Mouse (Mus musculus) embryo, embryonic 9.5 days (tissue): ENCODE measurements around the gene Fxyd3.

Source experiments
- DNase-seq: peaks from one replicate; pipeline ENCODE4 v3.0.0-alpha.2; 2017; ENCODE audit errors: extremely low spot score

Fxyd3 gene

DNA sequence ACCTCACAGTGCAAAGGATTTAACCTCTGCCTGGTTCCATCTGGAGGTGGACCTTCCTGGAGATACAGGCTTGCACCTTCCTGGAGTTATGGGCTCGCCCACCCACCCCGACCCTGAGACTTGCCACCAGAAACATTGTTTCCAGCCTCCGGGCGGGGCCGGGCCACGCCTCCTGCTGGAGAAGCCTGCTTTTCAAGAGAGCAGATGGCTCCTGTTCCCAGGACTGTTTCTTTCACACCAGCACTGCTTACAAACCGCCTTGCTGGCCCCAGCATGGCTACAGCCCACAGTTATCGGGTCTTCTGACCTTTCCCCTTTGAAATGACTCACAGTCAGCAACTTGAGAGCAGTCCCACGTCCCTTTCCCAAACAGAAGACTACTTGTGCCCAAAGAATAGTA lies 4.2 kb downstream of the Fxyd3 start:
- no peak for DNase-seq

DNA sequence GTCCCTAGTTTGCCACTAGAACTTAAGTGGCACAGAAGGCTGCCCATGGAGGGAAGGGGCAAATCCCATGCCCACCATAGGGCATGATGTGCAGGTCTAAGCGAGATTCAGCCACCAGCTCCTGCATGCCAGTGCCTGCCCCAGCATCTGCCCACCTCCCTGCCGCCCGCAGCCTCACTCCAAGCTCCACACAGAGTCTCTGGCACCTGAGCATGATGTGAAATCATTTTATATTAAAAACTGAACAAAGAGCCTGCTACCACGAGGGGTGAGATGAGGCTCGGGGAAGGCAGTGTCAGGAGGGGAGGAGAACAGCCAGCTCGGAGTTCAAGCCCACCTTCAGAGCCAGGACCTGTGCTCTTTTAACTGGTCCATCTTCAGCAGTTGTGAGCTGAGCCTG lies 6.2 kb downstream of the Fxyd3 start:
- no peak for DNase-seq

DNA sequence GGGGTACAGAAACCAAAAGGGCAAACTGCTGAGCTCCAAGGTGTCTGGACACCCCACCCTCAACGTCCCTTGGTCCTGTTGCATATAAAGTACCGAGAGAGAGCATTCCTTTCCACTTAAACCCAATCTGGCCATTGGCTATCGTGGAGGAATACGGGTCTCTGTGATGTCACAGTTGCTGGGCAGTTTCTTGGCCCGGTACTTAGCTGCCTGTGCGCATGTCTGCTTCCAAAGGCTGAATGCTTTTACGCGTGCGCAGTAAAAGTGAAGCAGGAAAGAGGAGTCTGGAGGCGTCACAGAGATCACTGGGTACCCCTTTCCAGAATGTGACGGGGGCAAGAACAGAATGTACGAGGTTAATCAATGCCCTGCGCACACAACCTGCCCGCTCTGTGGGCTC lies 7.0 kb downstream of the Fxyd3 start:
- no peak for DNase-seq

DNA sequence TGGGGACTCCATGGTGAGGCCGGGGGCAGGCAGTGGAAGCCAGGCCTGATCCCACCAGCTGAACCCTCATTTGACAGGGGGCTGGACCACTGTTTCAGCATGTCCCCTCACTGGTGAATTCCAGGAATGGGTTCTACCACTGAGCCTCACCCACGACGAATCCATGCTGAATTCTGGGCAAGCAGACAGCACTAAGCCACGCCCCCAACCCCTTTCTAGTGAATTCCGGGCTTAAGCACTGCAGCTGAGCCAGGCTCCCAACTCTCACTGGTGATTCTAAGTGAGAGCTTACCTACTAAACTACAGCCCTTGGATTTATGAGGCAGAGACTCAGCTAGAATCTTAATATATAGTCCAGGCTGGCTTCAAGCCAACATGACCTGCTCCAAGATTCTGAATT lies 8.7 kb downstream of the Fxyd3 start:
- DNase-seq, result no peak

DNA sequence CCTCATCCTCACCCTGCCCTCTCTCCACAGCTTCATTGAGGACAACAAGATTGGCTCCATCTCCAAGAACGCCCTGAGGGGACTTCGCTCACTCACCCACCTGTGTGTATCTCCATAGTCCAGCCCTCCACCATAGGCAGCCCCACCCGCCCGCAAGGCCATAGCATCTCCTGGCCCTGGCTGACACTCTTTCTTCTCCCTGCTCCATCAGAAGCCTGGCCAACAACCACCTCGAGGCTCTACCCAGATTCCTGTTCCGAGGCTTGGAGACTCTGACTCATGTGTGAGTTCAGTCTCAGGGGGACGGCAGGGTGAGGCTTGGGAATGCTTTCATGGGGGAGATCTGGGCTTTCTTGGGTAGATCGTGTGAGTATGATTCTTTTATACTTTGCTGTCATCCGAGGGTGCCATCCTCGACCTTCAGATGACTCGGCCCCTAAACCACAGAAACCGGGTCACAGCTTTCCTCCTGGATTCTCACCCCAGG lies 13.4 kb downstream of the Fxyd3 start:
- no peak for DNase-seq

DNA sequence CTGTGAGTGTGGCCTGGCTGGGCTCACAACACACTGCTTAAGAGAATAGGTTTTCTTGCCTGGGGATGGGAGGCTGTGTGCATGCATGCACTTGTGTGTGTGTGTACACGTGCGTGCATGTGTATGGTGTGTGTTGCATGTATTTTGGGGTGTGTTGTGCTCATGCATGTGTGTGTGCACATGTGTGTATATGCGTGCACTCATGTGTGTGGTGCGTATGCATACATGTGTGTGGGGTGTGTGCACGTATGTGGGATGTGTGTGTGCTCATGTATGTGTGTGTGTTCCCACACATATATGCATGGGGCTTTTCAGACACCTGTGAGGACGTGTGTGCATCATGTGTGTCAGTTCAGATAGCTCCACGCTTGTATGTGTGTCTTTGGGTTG lies 15.9 kb downstream of the Fxyd3 start:
- no peak for DNase-seq

DNA sequence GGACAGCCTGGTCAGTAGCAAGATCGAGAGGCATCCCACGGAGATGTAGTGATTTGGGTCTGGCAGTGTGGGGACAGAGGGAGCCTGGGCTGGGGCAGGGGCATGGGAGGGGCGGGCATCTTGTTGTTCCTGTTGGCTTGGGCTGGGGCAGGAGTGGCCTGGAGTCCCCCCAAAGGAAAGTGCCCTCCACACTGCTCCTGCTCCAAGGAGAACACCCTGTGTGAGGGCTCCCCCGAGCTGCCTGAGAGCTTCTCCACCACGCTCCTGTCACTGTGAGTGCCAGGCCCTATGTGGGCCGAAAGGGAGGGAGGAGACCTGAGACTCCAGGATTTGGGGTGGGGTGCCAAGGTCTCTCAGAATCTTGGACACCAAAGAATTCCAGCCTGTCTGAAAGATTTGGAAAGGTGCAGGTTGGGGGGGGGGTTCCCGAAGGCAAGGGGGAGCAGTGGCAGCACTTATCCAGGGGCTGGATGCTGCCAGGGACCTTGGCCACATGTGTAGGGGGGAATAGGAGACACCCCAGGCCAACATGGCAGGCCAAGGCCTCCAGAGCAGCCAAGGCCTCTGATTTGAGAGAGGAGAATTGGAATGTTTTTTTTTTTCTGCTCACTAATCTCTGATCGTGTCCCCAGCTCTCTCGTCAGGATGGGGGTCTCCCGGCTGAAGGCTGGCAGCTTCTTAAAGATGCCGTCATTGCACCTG lies 16.4 kb downstream of the Fxyd3 start:
- no peak for DNase-seq

DNA sequence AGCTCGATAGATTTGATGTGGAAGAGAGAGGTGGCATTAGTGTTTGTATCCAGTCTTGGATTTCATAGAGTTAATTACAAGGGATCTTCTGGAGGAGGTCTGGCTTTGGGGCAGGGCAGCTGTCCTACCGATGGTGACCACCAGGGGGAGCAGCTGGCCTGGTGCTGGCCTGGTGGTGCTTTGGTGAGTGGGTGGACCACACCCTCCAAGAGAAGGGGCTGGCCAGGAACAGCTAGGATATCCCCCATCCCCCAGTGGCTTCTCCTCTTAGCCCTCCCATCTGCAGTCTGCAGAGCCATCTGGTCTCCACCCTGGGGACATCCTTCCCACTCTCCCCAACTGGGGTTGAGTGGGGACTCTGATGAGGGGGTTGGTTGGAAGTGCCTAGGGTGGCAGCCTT lies 17.4 kb downstream of the Fxyd3 start, which contains the start of gene Lgi4:
TSS of gene Lgi4 (plus strand) at position 235 of the 400 bp plus-strand sequence.
- peak; percentile 89 for DNase-seq

DNA sequence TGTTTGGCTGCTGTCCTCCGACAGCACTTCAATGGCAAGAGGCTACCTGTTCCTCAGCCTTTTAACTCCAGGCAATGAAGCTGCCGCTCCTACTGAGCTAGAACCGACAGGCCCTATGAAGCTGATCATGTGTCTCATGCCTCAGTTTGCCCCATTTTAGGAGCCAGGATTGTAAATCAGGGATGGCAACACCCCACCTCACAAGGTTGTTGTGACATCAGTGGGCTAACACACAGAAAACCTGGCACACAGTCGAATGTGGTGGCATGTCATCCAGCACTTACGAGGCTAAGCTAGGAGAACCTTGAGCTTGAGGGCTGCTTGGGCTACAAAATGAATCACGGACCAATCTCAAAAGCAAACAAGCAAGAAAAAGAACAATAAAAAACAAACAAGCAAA lies 18.3 kb downstream of the Fxyd3 start:
- no peak for DNase-seq

DNA sequence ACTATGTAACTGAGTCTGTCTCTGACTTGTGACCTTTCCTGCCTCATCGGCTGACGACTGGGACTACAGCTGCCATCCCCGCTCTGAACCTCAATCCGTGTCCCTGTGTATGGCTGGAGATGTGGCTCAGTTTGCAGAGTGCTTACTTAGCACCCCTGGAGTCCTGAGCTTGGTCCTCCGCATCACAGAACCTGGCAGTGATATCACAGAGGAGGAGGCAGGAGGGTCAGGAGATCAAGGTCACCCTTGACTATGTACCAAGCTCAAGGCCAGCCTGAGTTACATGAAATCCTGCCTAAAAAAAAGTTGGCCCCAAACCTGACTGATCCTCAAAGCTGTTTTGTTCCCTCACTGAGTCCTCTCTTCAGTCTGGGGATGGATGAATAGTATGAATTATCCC lies 18.8 kb downstream of the Fxyd3 start:
- no peak for DNase-seq

DNA sequence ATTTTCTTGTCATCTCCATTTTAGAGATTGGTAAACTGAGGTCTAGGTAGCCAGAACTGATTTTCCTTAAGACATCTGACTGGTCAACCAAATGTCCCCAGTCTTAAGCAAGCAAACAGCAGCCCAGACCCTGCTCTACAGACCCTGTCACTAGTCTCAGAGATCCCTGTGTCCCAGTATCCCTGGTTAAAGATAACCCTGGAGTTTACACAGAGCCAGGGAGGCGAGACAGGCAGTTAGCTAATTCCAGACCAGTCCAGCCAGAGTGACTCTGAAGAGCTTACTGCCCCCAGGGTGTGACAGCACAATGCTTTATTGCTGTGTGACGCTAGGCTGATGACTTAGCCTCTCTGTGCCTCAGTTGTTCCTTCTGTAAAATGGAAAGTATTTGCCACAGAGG lies 19.4 kb downstream of the Fxyd3 start, which contains the start of gene Fxyd1:
TSS of gene Fxyd1 (minus strand) at position 129 of the 400 bp plus-strand sequence.
- no peak for DNase-seq

DNA sequence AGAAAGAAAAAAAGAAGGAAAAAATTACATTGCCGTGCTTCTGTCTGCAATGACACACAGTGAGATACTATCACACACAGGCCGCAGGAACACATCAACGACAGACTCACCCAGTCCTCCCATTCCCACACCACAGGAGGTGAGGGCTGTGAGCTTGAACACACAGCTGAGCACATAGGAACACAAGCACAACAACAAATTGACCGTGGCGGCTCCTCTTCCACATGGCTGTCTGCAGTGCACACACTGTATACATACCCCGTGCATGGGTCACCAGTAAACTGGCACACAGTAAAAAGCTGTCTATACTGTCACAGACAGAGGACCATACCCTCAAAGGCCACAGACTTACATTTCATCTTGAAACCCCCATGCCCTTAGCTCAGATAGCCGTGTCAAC lies 20.1 kb downstream of the Fxyd3 start:
- no peak for DNase-seq

DNA sequence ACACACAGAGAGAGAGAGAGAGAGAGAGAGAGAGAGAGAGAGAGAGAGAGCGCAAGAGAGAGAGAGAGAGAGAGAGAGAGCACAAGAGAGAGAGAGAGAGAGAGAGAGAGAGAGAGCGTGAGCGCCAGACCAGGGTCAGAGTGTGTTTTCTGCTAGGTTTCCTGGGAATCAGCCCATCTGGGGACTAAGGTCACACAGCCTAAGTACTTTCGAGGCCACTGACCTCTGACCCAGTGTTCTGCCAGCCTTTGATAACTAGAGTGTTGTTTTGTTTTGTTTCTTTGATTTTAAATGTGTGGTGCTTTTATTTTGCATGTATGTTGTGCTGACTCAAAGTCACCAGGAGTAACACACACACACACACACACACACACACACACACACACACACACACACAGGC lies 20.6 kb downstream of the Fxyd3 start:
- DNase-seq, result no peak

DNA sequence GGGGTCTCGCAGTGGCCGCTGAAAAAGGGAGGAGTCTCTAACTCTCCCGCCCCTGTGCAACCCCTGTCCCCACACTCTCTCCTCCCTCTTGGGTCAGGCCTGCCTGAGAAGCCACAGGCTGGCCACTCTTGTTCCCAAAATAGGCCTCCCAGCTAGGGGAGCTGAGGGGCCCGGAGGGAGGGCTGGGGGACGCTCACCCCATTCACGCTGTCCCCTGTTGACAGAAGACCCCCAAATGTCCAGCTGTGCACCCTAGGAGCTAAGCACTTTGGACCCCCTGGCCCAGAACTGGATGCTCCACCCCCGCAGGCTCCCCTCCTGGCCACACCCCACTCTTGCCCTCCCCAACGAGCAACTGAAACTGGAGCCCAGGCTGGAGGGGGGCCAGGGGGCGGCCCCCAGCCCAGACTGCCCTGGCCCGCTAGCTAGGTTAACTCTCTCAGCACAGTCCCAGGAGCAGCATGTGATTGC lies 21.1 kb downstream of the Fxyd3 start:
- DNase-seq, result peak; percentile 47

DNA sequence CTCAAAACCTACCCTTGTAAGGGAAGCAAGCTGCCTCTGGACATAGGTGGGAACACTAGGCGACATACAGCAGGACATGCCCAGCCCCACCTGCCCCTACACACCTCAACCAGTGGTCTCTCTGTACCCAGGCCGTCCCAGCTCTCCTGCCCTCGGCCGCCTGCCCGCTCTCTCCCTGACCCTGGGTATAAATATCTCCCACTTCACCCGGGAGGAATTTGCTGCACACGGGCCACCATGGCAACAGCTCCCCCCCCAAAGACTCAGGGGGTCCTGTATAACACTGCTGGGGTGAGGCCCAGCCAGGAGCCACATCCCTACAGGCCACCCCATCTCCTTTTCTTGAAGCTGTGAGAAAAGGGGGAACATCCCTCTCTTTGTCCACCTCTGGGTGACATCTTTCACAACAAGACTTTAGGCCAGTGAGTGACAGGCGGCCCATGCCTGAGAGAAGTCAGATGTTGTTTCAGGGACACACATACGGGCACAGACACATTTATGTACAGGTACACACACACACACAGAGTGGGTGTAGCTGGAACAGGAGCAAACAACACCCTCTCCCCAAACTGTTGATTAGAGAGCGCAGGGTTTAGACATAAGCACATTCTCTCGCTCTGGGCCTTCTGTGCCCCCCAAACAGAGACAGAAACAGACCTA lies 21.7 kb downstream of the Fxyd3 start:
- DNase-seq, result no peak

DNA sequence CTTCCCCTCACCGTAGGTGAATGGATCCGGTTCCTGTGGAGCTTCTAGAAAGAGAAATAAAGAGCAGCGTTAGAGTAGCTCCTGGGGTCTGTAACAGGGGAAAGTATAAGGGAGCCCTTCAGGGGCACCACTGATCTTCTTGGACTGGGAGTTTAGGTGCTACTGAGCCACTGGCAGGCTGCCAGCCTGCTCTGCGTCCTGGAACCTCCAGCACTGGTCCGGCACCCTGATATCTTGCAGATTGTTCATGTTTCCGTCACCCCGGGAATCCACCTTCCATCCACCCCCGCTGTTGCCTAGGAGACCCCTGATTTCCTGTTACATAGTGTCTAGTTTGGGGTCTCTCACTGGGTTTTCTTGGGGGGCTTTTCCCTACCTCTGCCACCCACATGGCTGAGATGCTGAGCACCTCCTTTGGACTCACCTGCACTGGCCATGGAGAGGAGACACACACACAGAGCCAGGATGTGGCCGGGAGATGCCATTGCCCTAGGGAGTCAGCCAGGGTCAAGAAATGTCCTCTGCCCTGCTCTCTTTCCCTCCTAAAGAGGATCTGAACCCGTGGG lies 22.5 kb downstream of the Fxyd3 start:
- DNase-seq, result no peak

DNA sequence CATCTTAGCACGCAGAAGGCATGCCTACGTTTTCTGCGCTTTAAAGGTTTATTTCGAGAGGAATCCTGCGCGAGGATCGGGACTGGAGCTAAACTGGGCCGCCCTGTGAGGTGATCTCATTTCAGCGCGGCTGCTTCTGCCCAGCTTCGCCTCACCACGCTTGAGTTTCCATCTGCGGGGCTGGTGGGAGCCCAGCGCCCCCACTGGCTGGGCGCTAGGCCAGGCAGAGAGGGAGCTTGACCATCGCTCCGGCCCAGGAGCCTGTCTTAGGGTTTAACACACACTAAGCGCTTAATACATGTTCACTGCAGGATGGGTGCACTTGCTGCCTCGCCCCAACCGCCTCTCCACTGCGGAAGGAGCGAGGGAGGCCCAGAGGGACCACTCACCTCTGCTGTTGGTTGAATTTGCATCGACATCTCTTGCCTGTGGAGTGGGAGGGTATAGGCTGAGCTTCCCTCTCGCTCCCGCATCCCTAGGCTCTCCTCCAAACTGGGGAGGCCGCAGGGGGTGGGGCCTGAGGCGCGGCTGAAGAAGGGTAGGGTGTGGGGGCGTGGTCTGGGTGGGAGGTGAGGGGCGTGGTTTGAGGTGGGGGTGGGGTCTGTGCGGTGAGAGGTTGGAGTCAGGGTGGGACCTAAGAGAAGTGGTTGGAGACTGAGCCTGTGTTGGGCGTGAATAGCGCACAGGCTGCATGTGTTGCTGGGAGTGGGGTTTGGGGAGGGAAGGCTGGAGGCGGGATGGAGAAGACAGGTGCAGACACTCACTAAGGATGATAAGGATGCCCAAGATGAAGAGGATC lies 23.7 kb downstream of the Fxyd3 start:
- DNase-seq, result peak; percentile 58

DNA sequence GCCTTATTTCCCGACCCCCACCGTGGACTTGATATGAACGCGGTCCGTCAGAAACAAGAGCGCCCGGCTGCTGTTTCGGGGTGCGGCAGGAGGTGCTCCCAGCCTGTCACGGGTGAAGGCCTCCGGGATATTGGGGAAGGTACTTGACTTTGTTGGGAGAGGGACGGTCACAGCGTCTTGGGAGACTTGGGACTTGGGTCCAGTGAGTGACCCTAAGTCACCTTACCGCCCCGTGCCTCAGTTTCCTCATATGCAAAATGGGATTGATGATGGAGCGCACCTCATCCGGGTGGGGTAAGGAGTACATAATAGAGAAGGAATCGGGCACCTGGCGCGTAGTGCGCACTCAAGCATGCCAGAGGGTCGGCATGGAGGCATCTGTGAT lies 24.3 kb downstream of the Fxyd3 start:
- no peak for DNase-seq

DNA sequence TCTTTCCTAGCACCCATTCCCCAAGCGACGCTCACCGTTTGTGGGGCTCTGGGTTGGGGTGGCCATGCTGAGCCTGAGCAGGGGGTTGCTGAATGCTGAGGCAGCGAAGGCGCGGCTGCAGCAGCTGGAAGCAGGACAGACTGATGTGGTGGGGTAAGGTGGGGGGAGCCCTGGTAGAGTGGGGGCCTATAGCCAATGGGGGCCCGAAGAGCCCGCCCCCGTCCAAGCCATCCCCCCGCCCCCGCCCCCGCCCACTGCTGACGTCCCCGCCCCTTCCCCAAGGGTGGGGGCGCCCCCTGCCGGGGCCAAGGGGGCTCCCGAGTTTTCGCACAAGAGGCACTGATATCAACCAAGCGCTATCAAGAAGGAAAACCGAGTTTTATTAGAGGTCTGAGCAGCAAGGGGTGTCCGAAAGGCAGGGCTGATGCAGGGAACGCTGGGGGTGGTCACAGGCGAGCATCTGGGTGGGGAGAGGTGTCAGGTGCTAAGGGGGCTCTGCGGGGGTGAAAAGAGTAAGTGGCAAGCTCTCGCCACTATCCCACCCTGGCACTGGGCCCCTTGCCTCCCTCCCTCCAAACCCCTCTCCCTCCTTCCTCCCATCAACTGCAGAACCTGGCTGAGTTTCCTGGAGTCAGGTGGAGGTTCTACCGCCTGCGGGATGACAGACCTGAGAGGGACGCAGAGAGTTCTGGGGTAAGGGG lies 25.0 kb downstream of the Fxyd3 start, which contains the start of gene Fxyd7:
TSS of gene Fxyd7 (minus strand) at position 147 of the 701 bp plus-strand sequence.
- DNase-seq, result no peak

DNA sequence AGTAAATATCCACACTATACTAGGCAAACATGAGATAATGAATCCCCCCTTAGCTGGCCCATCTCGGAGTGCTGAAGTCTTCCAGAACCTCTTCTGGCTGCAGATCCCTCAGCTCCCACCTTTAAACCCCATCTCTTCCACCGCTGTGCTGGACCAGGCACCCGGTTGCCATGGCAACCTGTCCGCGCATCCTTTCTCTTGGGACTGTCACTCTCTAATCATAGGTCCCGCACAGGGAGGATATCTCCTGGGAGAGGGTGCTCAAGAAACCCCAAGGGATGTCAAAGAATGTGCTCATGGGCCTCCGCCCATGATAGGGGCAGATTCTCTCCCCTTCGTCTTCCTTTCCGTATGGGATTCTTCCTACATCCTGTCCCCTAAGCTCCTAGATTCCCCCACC lies 25.6 kb downstream of the Fxyd3 start:
- DNase-seq, result no peak

DNA sequence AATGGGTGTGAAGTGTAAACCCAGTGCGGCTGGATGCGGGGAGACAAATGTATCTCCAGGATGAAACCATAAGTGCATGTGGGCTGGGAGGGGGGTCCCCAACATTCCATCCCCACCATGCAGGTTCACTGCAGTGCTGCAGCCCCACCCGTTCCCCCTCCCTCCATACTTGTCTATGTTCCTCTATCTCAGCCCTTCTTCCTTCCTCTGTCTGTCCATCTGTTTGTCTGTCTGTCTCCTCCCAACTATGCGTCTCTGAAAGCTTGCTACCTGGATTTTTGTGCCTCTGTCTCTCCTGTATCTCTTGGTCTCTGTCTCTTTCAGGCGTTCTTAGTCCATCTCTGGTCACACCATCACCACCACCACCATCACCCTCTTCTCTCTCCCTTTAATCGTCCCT lies 26.0 kb downstream of the Fxyd3 start:
- no peak for DNase-seq
